20 mouse cellular contexts compared by ENCODE assay signal in genomic region chr17:67705035-67705769, GRCm38 (mm10). TPM values are rescaled to one million over a fixed set of nuclear protein-coding genes. Genes with fewer than 3 reads are reported as not detected.
A peak's percentile ranks its signal among the peaks of the same experiment; 100 is the strongest.
DNase-seq lines count a peak whose midpoint lies in the region; ATAC-seq lines count a peak whose summit lies in the region.
"Had no signal": no experiment of that assay in that cellular context is flagged by ENCODE, and none has a peak within 500 bp of the region (broad histone marks: within the 10 kb centered on the region; RNA-seq: fewer than 3 reads in every experiment).

No protein-coding gene starts in this region.

- ATAC-seq in common myeloid progenitor, adult 5-6 weeks (replicated peaks; ENCODE audit: low read depth, poor library complexity, severe bottlenecking) = peak; percentile 81
- peak; percentile 42 to 49; a peak in 3 of 4 replicates for ATAC-seq in hematopoietic stem cell, adult 5-6 weeks (replicated peaks in 1 of 2; ENCODE audit: insufficient read depth in 1 of 2, low FRiP score in 2 of 2, low TSS enrichment in 1 of 2, low read depth in 1 of 2, poor library complexity in 2 of 2, severe bottlenecking in 2 of 2)
- ATAC-seq: CD4-positive, CD25-positive, alpha-beta regulatory T cell, adult 4 months; forebrain, embryonic 15.5 days; hindbrain, embryonic 16.5 days; intestine, embryonic 15.5 days had no signal

- peak; percentile 51 for DNase-seq in fat pad, adult 2 months (ENCODE audit: extremely low read depth, low read depth, low spot score)
- DNase-seq in layer of hippocampus, adult 9-11 months = no peak
- no peak for DNase-seq in gastrocnemius, postnatal 10 days
- DNase-seq in testis, postnatal 10 days (ENCODE audit: low spot score) = no peak
- DNase-seq: adrenal gland, adult 2 months; adrenal gland, postnatal 14 days; cerebellum, adult 11-12 months; cerebellum, adult 9-10 months; cerebellum, postnatal 14 days; gastrocnemius, postnatal 36 days; heart, adult 18-20 months; heart, postnatal 10 days; heart, postnatal 36 days had no signal

RNA-seq across cellular contexts. Expression of gene Lama1, which starts 8.1 kb away (rescaled TPM):
- total RNA-seq in common myeloid progenitor, adult 5-6 weeks (2017) = not detected in 2 replicates
- total RNA-seq in hematopoietic stem cell, adult 5-6 weeks (2017) = under 0.01 TPM in 1 of 2 replicates, not detected in the other
- total RNA-seq in gastrocnemius, postnatal 10 days (2021) = under 1 TPM; 0.16 to 0.25 TPM
- total RNA-seq: MEL had no signal
